ENCODE assay signal across 7 mouse cellular contexts in genomic region chr5:29735557-29736061, GRCm38 (mm10). TPM values are rescaled to one million over a fixed set of nuclear protein-coding genes. Genes with fewer than 3 reads are reported as not detected.
DNase-seq lines count a peak whose midpoint lies in the region; ATAC-seq lines count a peak whose summit lies in the region.

Gene Dnajb6, plus strand, starts transcription at chr5:29735688.
Gene Gm5129, minus strand, starts transcription at chr5:29735936.

- no peaks in the 10 kb centered on the region for H3K4me1 ChIP-seq in embryonic facial prominence, embryonic 11.5 days (ENCODE audit: control insufficient read depth, insufficient read depth, low read length)
- peaks cover 10% of the 10 kb centered on the region; the same call in 1 of the 2 replicates for H3K4me1 ChIP-seq in limb, embryonic 11.5 days (ENCODE audit: control insufficient read depth, insufficient read depth, low read length)
- peaks cover 21% of the 10 kb centered on the region for H3K4me1 ChIP-seq in midbrain, embryonic 14.5 days (ENCODE audit: control insufficient read depth, insufficient read depth, low read length)

- DNase-seq in adrenal gland, postnatal 14 days: peak; percentile 98
- peak; percentile 95 for DNase-seq in embryonic facial prominence, embryonic 11.5 days (ENCODE audit: low spot score)
- peak; percentile 99 for DNase-seq in heart, adult 11 months
- DNase-seq in kidney, adult 18-20 months: peak; percentile 99
- DNase-seq in limb, embryonic 11.5 days (ENCODE audit: low spot score): peak; percentile 95
- peak; percentile 98 for DNase-seq in midbrain, embryonic 14.5 days
- peak; percentile 90 to 97 for DNase-seq in spleen, adult 18-20 months

- peak within 1 kb of the TSS; percentile 94 for H3K9ac ChIP-seq in embryonic facial prominence, embryonic 11.5 days (replicated peaks; ENCODE audit: low read length)
- H3K9ac ChIP-seq in limb, embryonic 11.5 days (ENCODE audit: low read length): peak within 1 kb of the TSS; percentile 95
- peak within 1 kb of the TSS; percentile 93 for H3K9ac ChIP-seq in midbrain, embryonic 14.5 days (replicated peaks; ENCODE audit: low read length)

- H3K27me3 ChIP-seq in embryonic facial prominence, embryonic 11.5 days (ENCODE audit: control insufficient read depth, insufficient read depth, low read length): no peaks in the 10 kb centered on the region
- no peaks in the 10 kb centered on the region for H3K27me3 ChIP-seq in limb, embryonic 11.5 days (ENCODE audit: control insufficient read depth, insufficient read depth, low read length)
- no peaks in the 10 kb centered on the region for H3K27me3 ChIP-seq in midbrain, embryonic 14.5 days (ENCODE audit: control insufficient read depth, insufficient read depth, low read length)

- H3K9me3 ChIP-seq in embryonic facial prominence, embryonic 11.5 days (replicated peaks; ENCODE audit: control insufficient read depth, low read length): no peaks in the 10 kb centered on the region
- no peaks in the 10 kb centered on the region for H3K9me3 ChIP-seq in limb, embryonic 11.5 days (ENCODE audit: control insufficient read depth, low read length)
- H3K9me3 ChIP-seq in midbrain, embryonic 14.5 days (ENCODE audit: control insufficient read depth, low read length): no peaks in the 10 kb centered on the region

- ATAC-seq in embryonic facial prominence, embryonic 11.5 days (replicated peaks; ENCODE audit: insufficient number of reproducible peaks, low FRiP score, low TSS enrichment, low read depth): peak; percentile 93
- ATAC-seq in limb, embryonic 11.5 days (ENCODE audit: insufficient number of reproducible peaks, low FRiP score, low TSS enrichment, low read depth): peak; percentile 86
- ATAC-seq in midbrain, embryonic 14.5 days (ENCODE audit: low FRiP score, low TSS enrichment): peak; percentile 96

- under 1% methylated on average over 46 of the region's 46 CpGs for WGBS in embryonic facial prominence, embryonic 11.5 days
- under 1% methylated on average over 46 of the region's 46 CpGs for WGBS in limb, embryonic 11.5 days
- WGBS in midbrain, embryonic 14.5 days: under 1% methylated on average over 46 of the region's 46 CpGs

- H3K36me3 ChIP-seq in embryonic facial prominence, embryonic 11.5 days (replicated peaks; ENCODE audit: control insufficient read depth, insufficient read depth, low read depth, low read length): no peaks in the 10 kb centered on the region
- H3K36me3 ChIP-seq in limb, embryonic 11.5 days (ENCODE audit: control insufficient read depth, insufficient read depth, low read length): no peaks in the 10 kb centered on the region
- H3K36me3 ChIP-seq in midbrain, embryonic 14.5 days (ENCODE audit: control insufficient read depth, insufficient read depth, low read length): no peaks in the 10 kb centered on the region

- peak within 1 kb of the TSS; percentile 97 for H3K4me3 ChIP-seq in embryonic facial prominence, embryonic 11.5 days (ENCODE audit: low read depth, low read length)
- peak within 1 kb of the TSS; percentile 97 for H3K4me3 ChIP-seq in limb, embryonic 11.5 days (ENCODE audit: low read depth, low read length)
- peak within 1 kb of the TSS; percentile 96 for H3K4me3 ChIP-seq in midbrain, embryonic 14.5 days (replicated peaks; ENCODE audit: low read depth, low read length)

- peak within 1 kb of the TSS; percentile 69 for H3K4me2 ChIP-seq in embryonic facial prominence, embryonic 11.5 days (ENCODE audit: low read depth, low read length)
- peak within 1 kb of the TSS; percentile 77 for H3K4me2 ChIP-seq in limb, embryonic 11.5 days (ENCODE audit: low read depth, severe bottlenecking)
- peak within 1 kb of the TSS; percentile 85 for H3K4me2 ChIP-seq in midbrain, embryonic 14.5 days (ENCODE audit: low read length)

- peak within 1 kb of the TSS; percentile 92 for H3K27ac ChIP-seq in embryonic facial prominence, embryonic 11.5 days (replicated peaks; ENCODE audit: low read depth, low read length)
- H3K27ac ChIP-seq in limb, embryonic 11.5 days (replicated peaks; ENCODE audit: low read depth, low read length): peak within 1 kb of the TSS; percentile 87
- peak within 1 kb of the TSS; percentile 96 for H3K27ac ChIP-seq in midbrain, embryonic 14.5 days (replicated peaks; ENCODE audit: low read depth, low read length)

RNA-seq across cellular contexts. Expression of gene Dnajb6, which starts in this region (rescaled TPM):
- 126 and 133 TPM in 2 replicates for total RNA-seq in adrenal gland, postnatal 14 days (2021)
- polyA plus RNA-seq in embryonic facial prominence, embryonic 11.5 days (2014; fragmentation: Nextera tagmentation; extraction: Ambion mirVana): 217 and 236 TPM in 2 replicates
- 200 and 202 TPM in 2 replicates for polyA plus RNA-seq in limb, embryonic 11.5 days (2014; fragmentation: Nextera tagmentation; extraction: Ambion mirVana)
- 353 and 354 TPM in 2 replicates for polyA plus RNA-seq in midbrain, embryonic 14.5 days (2014; fragmentation: Nextera tagmentation; extraction: Ambion mirVana)

RNA-seq across cellular contexts. Expression of gene Gm5129, which starts in this region (rescaled TPM):
- total RNA-seq in adrenal gland, postnatal 14 days (2021): not detected in 2 replicates
- polyA plus RNA-seq in embryonic facial prominence, embryonic 11.5 days (2014; fragmentation: Nextera tagmentation; extraction: Ambion mirVana): not detected in 2 replicates
- polyA plus RNA-seq in limb, embryonic 11.5 days (2014; fragmentation: Nextera tagmentation; extraction: Ambion mirVana): 1.2 TPM in 1 of 2 replicates, not detected in the other
- not detected in 2 replicates for polyA plus RNA-seq in midbrain, embryonic 14.5 days (2014; fragmentation: Nextera tagmentation; extraction: Ambion mirVana)

Comparison
In these comparisons a context has a peak if more than half of its experiments do, and no peak if none do; other contexts are left out.
1. Peak in every context shown above with its lines: DNase-seq, ATAC-seq, H3K4me3 ChIP-seq and H3K27ac ChIP-seq.